Mouse (Mus musculus) stomach, embryonic 16.5 days (tissue): ENCODE data around the gene Grm3. TPM values are rescaled to one million over a fixed set of nuclear protein-coding genes. Genes with fewer than 3 reads are reported as not detected.

Experiments used
- ATAC-seq: fragments of 200-750 bp; cut with Nextera tagmentation; 2 replicates; pipeline ENCODE4 v1.8.0; 2017; ENCODE audit warnings: moderate number of reproducible peaks, moderate TSS enrichment; ENCODE audit not compliant: insufficient read depth, low FRiP score
- H3K27ac ChIP-seq: fragments of 300-500 bp; sonication (generic); 2 replicates; pipeline ENCODE4 v1.5.1; 2014; ENCODE audit warnings: low read length
- H3K27me3 ChIP-seq: fragments of 300-500 bp; sonication (generic); 2 replicates; pipeline ENCODE4 v1.6.1; 2014; ENCODE audit warnings: low read length, control low read depth, mixed read lengths; ENCODE audit not compliant: control insufficient read depth, insufficient read depth
- H3K36me3 ChIP-seq: fragments of 300-500 bp; sonication (generic); 2 replicates; pipeline ENCODE4 v1.6.1; 2014; ENCODE audit warnings: low read length; ENCODE audit not compliant: control insufficient read depth, insufficient read depth
- H3K4me1 ChIP-seq: fragments of 300-500 bp; sonication (generic); 2 replicates; pipeline ENCODE4 v1.6.1; 2014; ENCODE audit warnings: low read length, control low read depth, mixed read lengths; ENCODE audit not compliant: control insufficient read depth, insufficient read depth
- H3K4me2 ChIP-seq: fragments of 300-500 bp; sonication (generic); 2 replicates; pipeline ENCODE4 v1.6.1; 2014; ENCODE audit warnings: low read depth, low read length, mixed read lengths
- H3K4me3 ChIP-seq: fragments of 300-500 bp; sonication (generic); replicated peaks from 2 replicates; pipeline ENCODE4 v1.5.1; 2014; ENCODE audit warnings: mild to moderate bottlenecking, low read length
- H3K9ac ChIP-seq: fragments of 300-500 bp; sonication (generic); 2 replicates; pipeline ENCODE4 v1.6.1; 2014; ENCODE audit warnings: low read length
- H3K9me3 ChIP-seq: fragments of 300-500 bp; sonication (generic); replicated peaks from 2 replicates; pipeline ENCODE4 v1.6.1; 2016; ENCODE audit warnings: low read length, control low read depth; ENCODE audit not compliant: control insufficient read depth
- WGBS: fragments of 180-500 bp; shearing (Covaris S2); extraction: QIAGEN DNeasy Blood & Tissue Kit; methylation state at CpG from one replicate; pipeline ENCODE4 v1.1.7; 2014; 5-methylcytosine and 5-hydroxymethylcytosine counted together
- polyA plus RNA-seq: library from polyadenylated mRNA; unstranded; fragments of >200 nt; fragmentation: Nextera tagmentation; extraction: Ambion mirVana; gene quantifications from 2 replicates; pipeline ENCODE4 v1.2.1, GENCODE M21; 2015

Grm3 gene
- polyA plus RNA-seq, 1 experiment from 2014 or later, result 1.3 TPM

DNA sequence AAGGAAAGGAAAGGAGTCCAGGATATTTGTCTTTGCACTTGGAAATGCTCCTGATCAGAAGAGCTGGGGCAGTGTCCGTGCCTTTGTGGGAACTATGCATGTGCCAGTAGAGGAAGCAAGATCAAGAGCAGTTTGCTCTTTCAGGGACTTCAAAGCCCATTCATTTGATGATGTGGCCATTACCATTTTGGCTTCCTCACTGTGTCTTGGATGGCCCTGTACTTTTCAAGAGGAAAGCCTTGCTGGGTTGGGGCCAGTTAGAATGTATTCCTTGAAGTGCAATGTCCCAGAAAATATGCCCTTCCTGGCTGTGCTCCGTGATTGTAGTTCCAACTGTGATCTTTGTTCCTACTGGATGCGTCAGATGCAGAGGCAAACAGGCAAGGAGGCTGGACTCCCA, 167.3 kb downstream of the Grm3 start:
- WGBS, result 53% methylated on average over 3 of the region's 3 CpGs
- H3K9ac ChIP-seq, result no peak overlapping the region
- ATAC-seq, result no peak

DNA sequence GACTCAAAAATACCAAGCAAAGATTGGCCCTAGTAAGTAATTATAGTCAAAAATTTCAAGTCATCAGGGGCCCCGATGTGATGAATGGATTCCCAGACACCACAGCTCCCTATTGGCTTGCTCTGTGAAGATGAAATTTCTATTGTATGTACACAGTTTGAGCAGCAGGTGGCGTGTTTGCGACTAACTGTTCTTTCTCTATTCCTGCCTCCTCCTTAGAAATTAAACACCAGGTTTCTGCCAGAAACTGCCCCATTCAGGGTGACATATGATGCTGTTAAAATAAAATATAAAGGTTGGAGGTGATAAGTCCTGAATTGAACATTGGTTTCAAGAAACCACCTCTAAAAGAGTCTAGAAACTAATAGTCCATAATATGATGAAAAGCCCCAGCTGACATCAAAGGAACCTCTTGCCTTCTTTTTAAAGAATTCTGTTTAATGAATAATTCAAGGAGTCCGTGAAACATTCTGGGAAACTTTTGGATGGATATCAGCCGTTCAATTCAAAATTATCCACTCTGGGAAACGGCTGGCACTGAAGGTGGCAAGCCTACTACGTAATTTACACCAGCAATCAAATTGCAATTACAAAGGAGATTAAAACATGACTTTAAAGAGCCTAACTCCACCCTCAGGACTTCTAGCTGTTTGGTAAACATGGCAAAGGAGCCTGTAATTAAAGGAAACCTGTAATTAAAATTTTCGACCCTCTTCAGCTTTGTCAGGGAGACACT, 184.0 kb downstream of the Grm3 start:
- Histone ChIP-seq H3K4me2 (no peak overlapping the region), H3K36me3 (no peaks in the 10 kb centered on the region), H3K27me3 (no peaks in the 10 kb centered on the region), H3K9me3 (no peaks in the 10 kb centered on the region), H3K9ac (no peak overlapping the region), H3K27ac (no peak overlapping the region), H3K4me1 (no peaks in the 10 kb centered on the region), H3K4me3 (no peak overlapping the region)
- 37% methylated on average over 8 of the region's 8 CpGs for WGBS
- no peak for ATAC-seq

More for the DNA sequence above, 167.3 kb downstream of the Grm3 start:
- Histone ChIP-seq H3K4me1 (no peaks in the 10 kb centered on the region), H3K4me3 (no peak overlapping the region), H3K4me2 (no peak overlapping the region), H3K27me3 (no peaks in the 10 kb centered on the region), H3K36me3 (no peaks in the 10 kb centered on the region), H3K9me3 (no peaks in the 10 kb centered on the region), H3K27ac (no peak overlapping the region)

DNA sequence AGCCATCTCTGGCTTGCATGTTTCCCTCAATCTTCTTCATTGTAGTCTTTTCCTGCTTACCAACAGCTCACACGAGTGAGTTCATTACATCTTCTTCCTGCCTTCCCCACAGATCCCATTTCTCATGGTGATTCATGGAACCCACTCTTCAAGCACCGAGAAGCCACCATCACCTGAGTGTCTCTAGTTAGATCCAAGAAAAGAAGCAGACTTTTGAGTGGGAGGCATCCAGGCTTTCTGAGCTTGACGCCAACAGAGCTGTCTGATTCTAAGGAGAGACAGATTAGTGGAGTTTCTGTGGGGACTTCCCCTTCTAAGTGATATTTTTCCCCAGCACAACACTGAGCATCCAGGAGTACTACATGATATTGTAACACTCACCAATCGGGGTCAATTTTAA, 199.5 kb downstream of the Grm3 start:
- no peaks in the 10 kb centered on the region for H3K9me3 ChIP-seq
- ATAC-seq, result no peak
- H3K27me3 ChIP-seq, result no peaks in the 10 kb centered on the region
- H3K4me3 ChIP-seq, result no peak overlapping the region
- no peak overlapping the region for H3K4me2 ChIP-seq
- no peaks in the 10 kb centered on the region for H3K36me3 ChIP-seq
- no peak overlapping the region for H3K27ac ChIP-seq
- WGBS, result 81% methylated on average over 4 of the region's 4 CpGs
- no peak overlapping the region for H3K9ac ChIP-seq
- no peaks in the 10 kb centered on the region for H3K4me1 ChIP-seq

DNA sequence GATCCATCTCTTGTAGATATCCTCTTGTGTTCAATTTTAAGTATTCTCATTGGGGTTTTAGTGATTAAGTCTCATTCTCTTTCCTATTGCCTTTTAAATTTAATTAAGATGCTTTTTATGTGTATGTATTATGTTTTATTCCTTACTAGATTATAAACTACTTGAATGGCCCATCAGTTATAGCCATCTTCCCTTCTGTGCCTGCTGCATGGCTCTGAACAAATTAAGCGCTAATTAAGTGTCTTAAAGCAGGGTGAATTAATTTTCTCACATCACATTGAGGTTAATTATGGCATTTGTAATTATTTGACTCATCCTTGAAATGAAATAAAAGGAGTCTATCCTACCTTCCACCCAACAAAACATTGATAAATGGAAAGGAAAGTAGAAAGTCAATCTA, 213.9 kb downstream of the Grm3 start:
- no peak overlapping the region for H3K4me3 ChIP-seq
- no peaks in the 10 kb centered on the region for H3K27me3 ChIP-seq
- no peaks in the 10 kb centered on the region for H3K36me3 ChIP-seq
- WGBS, result 82% methylated on average over 1 of the region's 1 CpGs
- no peak overlapping the region for H3K27ac ChIP-seq
- H3K4me1 ChIP-seq, result no peaks in the 10 kb centered on the region
- no peaks in the 10 kb centered on the region for H3K9me3 ChIP-seq
- no peak overlapping the region for H3K4me2 ChIP-seq
- H3K9ac ChIP-seq, result no peak overlapping the region
- ATAC-seq, result no peak

DNA sequence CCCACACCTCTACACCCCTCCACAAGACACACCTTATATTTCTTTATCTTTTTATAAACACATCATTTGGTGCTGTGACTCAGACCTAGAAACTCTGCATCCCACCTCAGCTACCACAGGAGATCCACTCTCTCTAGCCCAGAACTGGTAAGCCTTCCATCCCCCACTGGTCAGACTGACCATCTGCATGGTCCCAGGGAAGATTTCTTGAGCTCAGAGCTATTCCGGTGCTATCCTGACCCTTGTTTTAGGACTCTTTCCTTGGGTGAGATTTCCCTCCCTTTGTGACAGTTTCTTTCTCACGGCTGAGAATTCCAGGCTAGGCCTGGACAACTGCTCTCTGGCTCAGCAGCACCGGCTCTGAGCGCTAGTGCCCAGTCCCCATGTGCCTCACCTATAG, 227.7 kb downstream of the Grm3 start:
- Histone ChIP-seq H3K27me3 (no peaks in the 10 kb centered on the region), H3K27ac (no peak overlapping the region), H3K4me2 (no peak overlapping the region), H3K9me3 (no peaks in the 10 kb centered on the region), H3K4me1 (no peaks in the 10 kb centered on the region), H3K4me3 (no peak overlapping the region), H3K36me3 (no peaks in the 10 kb centered on the region), H3K9ac (no peak overlapping the region)
- WGBS, result 75% methylated on average over 4 of the region's 4 CpGs
- ATAC-seq, result no peak

DNA sequence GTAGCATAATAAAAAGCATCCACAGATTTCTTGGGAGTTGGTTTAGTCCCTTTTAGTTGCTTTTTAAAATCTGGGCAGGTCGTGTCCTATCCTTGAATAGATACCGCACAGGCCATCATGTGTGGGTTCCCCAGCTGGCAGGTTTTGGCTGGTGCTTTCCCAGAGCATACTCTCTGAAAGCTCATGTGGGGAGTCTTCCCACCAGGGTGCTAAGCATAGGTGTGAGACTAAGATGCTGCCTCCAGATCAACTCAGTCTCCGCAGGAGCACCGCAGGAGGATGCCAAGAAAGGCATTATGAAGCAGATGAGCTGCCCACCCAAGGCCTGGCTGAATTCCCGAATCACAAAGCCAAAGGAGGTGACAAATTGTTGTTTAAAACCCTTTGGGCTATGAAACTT, 229.5 kb downstream of the Grm3 start:
- ATAC-seq, result no peak

DNA sequence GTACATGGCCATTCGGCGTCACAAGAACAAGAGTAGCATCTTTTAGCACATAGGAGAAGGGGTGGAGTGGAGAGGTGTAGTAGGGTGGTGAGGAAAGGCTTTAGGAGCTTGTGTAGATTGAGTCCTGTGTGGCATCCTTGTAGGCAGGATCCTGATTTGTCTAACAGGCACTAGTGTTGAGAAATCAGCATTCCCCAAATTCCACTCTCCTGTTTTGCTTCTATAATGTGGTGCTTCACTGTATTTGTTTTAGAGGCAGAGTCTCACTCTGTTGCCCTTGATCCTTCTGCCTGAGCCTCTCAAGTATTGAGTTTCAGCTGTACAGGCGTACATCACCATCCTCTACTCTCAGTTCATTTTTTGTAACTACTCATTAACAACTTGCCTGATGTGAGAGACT, 247.4 kb downstream of the Grm3 start:
- ATAC-seq, result no peak
- H3K27ac ChIP-seq, result no peak overlapping the region
- no peak overlapping the region for H3K4me2 ChIP-seq
- no peaks in the 10 kb centered on the region for H3K27me3 ChIP-seq
- H3K9me3 ChIP-seq, result no peaks in the 10 kb centered on the region
- no peak overlapping the region for H3K4me3 ChIP-seq
- no peak overlapping the region for H3K9ac ChIP-seq
- 75% methylated on average over 3 of the region's 3 CpGs for WGBS
- H3K4me1 ChIP-seq, result no peaks in the 10 kb centered on the region
- H3K36me3 ChIP-seq, result no peaks in the 10 kb centered on the region

More for the DNA sequence above, 229.5 kb downstream of the Grm3 start:
- H3K9ac ChIP-seq, result no peak overlapping the region
- no peak overlapping the region for H3K4me3 ChIP-seq
- no peaks in the 10 kb centered on the region for H3K36me3 ChIP-seq
- H3K9me3 ChIP-seq, result no peaks in the 10 kb centered on the region
- H3K4me2 ChIP-seq, result no peak overlapping the region
- H3K4me1 ChIP-seq, result no peaks in the 10 kb centered on the region
- no peak overlapping the region for H3K27ac ChIP-seq
- no peaks in the 10 kb centered on the region for H3K27me3 ChIP-seq
- 29% methylated on average over 5 of the region's 5 CpGs for WGBS

DNA sequence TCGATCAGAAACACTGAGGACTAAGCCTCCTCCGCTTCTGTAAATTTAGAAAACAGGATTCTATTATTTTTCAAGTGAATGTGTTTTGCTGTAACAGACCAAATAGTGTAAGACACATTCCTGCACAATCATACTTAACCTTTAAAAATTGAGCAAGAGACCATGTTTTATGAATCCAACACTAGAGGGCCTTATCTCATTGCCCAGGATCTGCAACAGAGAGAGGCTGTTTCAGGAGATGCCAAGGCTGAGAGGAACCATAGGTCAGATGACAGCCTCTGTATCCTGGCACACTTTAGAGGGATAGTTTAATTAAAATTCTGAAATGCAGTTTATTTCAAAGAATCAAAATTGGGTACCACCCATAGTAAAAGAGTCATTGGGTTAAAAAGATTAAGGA, 271.7 kb downstream of the Grm3 start:
- Histone ChIP-seq H3K4me2 (no peak overlapping the region), H3K27me3 (no peaks in the 10 kb centered on the region), H3K27ac (no peak overlapping the region), H3K9me3 (no peaks in the 10 kb centered on the region), H3K4me1 (no peaks in the 10 kb centered on the region), H3K9ac (no peak overlapping the region), H3K4me3 (no peak overlapping the region), H3K36me3 (no peaks in the 10 kb centered on the region)
- 84% methylated on average over 2 of the region's 2 CpGs for WGBS
- ATAC-seq, result no peak

DNA sequence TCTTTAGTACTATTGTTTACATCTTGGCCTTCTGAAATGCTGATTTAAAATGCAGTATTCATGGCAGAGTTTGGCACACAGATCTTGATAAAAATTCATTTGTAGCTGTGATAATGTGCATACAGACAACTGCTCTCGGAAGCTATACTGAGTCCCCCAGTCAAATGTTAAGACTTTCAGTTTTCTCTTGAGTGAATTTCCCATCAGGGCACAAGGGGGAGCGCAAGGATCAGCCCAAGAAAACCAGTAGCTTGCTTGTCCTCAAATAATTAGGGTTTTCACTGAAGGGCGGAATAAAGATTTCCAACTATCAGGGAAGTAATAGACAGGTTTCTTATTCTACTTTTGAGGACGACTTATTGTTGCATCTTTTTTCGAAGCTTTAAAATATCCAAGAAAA, 275.4 kb downstream of the Grm3 start:
- Histone ChIP-seq H3K27me3 (no peaks in the 10 kb centered on the region), H3K9me3 (no peaks in the 10 kb centered on the region), H3K9ac (no peak overlapping the region), H3K4me1 (no peaks in the 10 kb centered on the region), H3K36me3 (no peaks in the 10 kb centered on the region), H3K4me2 (no peak overlapping the region), H3K4me3 (no peak overlapping the region), H3K27ac (no peak overlapping the region)
- 64% methylated on average over 5 of the region's 5 CpGs for WGBS
- no peak for ATAC-seq
